Mouse (Mus musculus) monocyte, adult 2 months (primary cell): ENCODE data around the gene Hist1h2aa.

ENCODE experiments used
- DNase-seq, 2 experiments: peaks; one replicate each; pipeline ENCODE4 v3.0.0; 2022; ENCODE audit warnings: low spot score in 2 of 2, low read depth in 1 of 2

Hist1h2aa gene

DNA sequence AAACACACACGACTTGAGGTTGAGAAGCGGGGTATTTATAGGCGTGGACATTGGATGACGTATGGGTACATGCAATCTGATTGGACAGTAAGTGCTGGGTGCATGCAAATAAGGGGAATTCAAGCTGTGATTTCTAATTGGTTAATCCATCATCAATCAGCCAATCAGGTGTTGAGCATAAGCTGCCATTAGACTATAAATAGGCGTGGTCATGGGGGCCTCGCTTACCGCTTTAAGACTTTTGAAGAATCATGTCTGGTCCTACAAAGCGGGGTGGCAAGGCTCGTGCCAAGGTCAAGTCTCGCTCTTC lies at the start of gene Hist1h2aa:
Hist1h2aa (plus strand) TSS at position 252 of the 310 bp plus-strand sequence.
- no peak for DNase-seq

GRCm38 (mm10) chr13:23885540-23885939 lies 48.7 kb upstream of the Hist1h2aa start:
- no peak for DNase-seq

GRCm38 (mm10) chr13:23887026-23887725 lies 47.1 kb upstream of the Hist1h2aa start:
- DNase-seq: no peak

DNA sequence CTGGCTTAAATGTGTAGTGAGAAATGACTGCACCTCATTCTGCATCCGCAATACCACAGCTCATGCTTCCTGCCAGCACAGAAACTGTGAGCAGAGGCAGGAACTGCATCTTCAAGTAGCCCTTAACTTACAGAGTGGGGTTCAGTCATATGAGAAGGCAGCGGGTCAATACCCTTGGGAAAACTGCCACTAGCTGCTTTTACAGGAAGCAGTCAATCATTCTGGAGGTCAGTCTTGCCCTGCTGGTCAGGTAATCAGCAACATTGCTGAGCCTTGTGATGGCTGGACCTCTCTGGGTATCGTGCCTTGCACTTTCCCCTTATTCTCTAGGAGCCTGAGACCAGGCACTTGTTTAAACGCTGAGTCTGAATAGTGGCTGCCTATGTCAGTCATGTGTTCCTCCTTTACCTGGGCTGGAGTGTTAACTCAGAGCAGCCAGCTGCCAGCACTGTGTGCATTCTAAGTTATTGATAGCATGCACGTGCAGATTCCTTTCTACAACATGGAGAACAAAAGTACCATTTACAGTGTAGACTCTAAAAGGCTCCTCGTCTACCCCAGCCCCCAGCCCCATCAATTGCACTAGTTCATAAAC lies 45.2 kb upstream of the Hist1h2aa start:
- no peak for DNase-seq

DNA sequence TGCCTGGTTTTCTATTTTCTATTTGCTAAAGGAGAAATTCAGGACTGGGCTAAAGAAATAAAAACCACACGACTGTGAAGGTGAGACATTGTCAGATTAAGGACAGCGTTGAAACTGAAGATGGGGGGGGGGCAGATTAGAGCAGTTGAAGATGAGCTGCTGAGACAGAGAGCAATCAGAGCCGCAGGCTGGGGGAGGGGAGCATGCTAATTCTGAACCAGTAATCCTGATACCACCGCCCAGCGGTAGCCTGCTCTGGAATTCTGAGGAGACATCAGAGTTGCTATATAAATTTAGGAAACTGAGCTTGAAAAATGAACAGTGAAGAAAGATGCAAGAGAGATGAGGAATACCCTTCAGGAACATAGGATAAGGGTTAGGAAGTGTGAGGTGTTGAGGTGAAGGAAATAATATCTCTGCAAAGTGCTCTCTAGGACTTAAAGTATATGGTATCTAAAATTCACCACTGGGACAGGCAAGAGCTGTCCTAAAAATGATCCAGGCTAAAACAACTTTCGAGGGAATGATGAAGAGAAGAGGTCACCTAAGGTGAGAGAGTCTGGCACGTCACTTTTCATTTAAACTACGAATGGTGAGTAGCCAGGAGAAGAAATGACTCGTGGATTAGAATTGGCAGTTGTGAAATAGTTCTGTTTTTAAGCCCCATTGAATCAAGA lies 41.5 kb upstream of the Hist1h2aa start:
- DNase-seq: no peak

GRCm38 (mm10) chr13:23893269-23893593 lies 41.0 kb upstream of the Hist1h2aa start:
- no peak for DNase-seq

DNA sequence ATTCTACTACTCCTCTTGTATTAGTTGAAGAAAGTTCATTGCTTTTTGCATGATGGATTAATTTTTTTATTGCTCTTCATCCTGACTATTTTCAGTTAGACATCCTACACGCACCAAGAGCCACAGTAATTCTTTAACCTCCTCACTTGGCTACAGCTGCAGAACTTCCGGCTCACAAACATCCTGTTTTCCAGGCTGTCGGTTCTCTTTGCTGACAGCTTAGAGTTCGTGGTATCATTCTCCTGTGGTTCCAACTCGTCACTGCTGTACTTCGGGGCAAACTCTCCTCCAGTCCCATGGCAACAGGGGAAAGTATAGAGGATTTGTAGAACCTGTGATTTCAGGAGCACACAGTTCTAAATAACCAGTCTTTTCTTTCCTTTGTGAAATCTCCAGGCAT lies 36.0 kb upstream of the Hist1h2aa start:
- DNase-seq: no peak

DNA sequence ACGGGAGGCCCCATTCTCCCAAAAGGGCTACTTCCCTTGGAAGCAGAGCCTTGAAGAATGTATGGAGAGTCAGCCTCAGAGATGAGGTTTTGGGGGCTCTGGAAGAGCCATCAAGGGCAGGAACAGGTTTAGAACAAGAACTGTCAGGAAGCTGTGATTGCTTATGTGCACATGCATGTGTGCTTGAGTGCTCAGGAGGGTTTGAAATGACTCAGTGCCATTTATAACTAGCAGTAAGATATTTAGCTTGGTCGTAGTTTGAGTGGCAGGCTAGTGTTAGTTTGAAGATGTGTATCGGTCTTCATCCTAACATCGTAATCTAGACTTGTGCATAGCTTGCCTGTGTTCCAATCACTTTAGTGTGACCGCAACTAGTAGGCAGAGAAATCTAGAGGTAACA lies 27.4 kb upstream of the Hist1h2aa start:
- DNase-seq: no peak

- DNase-seq: no peak
Observed at GRCm38 (mm10) chr13:23910121-23910520, 24.1 kb upstream of the Hist1h2aa start.

- no peak for DNase-seq
Observed at GRCm38 (mm10) chr13:23911335-23911734, 22.9 kb upstream of the Hist1h2aa start.

DNA sequence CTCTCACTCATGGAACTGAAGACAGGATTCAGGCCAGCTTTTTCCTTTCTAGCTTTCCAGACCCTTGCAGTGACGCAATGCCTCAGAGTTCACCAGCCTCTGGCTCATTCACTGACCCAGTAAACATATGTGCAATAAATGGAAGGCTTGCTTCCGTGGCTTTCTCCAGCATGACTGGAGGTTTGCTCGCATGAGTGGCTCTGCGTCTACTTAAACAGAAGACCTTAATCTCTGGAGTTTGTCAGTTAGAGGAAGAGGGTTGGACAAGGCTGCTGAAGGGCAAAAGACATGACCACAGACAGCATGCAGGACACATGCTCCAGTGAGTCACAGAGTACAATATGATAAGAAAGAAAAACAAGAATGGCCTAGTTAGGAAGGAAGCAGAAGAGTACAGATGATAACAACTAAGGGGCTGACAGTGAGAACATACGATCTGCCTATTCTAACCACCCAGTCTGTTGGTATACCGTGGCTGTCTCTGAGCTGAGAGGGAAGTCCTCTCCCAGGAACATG lies 20.4 kb upstream of the Hist1h2aa start:
- DNase-seq: no peak

GRCm38 (mm10) chr13:23914376-23915167 lies 19.7 kb upstream of the Hist1h2aa start, which contains the start of gene Slc17a4:
Gene Slc17a4 (minus strand): TSS chr13:23915009.
- no peak for DNase-seq

GRCm38 (mm10) chr13:23916132-23916531 lies 18.1 kb upstream of the Hist1h2aa start:
- DNase-seq: no peak

DNA sequence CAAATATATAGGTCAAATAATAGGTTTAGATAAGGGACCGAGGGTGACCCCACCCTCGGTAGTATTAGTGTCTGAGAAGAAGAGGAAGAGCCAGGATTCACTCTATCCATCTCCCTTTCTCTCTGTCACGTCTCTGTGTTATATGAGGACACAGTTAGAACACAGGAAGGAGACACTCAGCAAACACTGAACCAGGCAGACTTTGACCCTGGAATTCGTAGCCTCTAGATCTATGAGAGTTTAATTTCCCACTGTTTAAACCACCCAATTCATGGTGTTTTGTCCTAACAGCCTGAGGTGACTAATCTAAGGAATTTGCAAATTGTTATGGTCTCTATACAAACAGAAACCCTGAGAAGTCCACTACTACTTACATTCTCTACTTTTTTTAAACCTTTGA lies 16.6 kb upstream of the Hist1h2aa start:
- DNase-seq: no peak

GRCm38 (mm10) chr13:23925792-23926191 lies 8.5 kb upstream of the Hist1h2aa start:
- no peak for DNase-seq

DNA sequence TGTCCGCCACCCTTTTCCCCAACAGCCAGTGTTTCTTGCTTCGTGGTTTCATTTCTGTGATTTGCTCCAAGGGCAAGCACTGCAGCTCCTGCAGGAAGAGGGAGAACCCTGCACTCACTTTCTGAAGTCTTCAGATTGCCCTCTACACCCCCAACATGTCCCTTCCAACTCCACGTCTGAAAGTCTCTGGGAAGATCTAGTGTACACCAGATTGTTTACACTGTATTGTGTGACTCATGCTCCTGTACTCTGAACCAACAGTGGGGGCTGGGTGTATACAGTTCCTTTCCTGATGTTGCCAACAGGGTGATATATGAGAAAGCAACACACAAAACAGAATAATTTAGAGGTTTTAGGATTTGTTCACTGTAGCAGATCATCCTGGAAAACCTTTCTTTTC lies 5.6 kb upstream of the Hist1h2aa start:
- DNase-seq: no peak

GRCm38 (mm10) chr13:23930461-23930860 lies 3.8 kb upstream of the Hist1h2aa start:
- DNase-seq: no peak

DNA sequence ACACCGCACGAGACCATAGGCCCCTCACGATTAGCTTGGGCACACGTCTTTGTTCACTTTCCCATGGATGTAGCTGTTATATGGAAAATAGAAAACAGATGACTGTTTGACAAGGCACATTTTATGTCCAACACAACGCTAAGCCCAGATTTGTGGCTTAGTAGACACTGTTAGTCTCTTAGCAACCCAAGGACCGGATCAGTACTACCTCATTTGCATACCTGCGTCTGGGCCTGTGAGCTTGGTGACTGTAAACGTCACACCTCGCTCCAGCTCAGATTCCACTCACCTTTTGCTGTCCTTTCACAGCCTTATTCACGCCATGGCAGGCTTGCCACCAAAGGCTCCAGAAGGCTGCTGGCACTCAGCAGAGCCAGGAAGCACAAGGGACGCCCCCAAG lies 3.4 kb upstream of the Hist1h2aa start:
- DNase-seq: no peak

- DNase-seq: no peak
Observed at GRCm38 (mm10) chr13:23933421-23934210, 646 bp upstream of the Hist1h2aa start, which contains the start of gene Hist1h2ba. Gene Hist1h2ba (minus strand): TSS chr13:23934156.

DNA sequence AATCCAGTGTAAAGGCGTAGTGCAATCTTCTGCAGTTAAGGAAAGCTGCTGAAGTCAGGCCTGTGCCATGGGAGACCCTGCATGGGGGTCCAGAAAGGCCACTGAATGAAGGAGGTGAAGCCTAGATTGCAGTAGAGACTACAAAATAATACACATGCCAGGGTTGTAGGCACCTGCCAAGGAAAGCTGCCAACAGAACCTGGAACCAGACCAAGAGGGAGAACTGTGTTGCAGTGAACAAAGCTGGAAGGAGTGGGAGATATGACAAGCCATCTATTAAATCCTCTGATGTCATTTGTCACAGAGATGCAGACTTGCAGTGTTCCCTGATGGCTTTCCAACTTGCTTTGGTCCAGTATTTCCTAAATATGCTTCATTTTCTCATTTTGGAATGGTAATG lies 4.4 kb downstream of the Hist1h2aa start:
- DNase-seq: no peak

DNA sequence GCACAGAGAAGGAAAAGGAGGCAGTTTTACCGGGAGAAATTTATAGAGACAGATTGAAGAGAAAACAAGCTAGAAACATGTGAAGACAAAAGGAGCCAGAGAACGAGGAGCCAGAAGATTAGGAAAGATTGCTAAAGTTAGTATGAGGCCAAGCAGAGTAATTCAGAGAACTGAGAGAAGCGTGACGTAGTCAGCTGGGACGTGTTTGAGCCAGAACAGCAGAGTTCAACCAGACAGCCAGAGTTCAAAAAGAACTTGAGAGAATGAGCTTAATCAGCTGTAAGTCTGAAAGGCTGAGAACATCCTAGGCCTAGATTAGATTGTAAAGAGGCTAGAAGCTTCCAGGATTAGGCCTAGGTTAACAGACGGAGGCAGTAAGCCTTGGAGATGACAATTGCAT lies 6.0 kb downstream of the Hist1h2aa start:
- no peak for DNase-seq
